Mouse (Mus musculus): ENCODE results near the gene Shank3.

Shank3 gene

DNA sequence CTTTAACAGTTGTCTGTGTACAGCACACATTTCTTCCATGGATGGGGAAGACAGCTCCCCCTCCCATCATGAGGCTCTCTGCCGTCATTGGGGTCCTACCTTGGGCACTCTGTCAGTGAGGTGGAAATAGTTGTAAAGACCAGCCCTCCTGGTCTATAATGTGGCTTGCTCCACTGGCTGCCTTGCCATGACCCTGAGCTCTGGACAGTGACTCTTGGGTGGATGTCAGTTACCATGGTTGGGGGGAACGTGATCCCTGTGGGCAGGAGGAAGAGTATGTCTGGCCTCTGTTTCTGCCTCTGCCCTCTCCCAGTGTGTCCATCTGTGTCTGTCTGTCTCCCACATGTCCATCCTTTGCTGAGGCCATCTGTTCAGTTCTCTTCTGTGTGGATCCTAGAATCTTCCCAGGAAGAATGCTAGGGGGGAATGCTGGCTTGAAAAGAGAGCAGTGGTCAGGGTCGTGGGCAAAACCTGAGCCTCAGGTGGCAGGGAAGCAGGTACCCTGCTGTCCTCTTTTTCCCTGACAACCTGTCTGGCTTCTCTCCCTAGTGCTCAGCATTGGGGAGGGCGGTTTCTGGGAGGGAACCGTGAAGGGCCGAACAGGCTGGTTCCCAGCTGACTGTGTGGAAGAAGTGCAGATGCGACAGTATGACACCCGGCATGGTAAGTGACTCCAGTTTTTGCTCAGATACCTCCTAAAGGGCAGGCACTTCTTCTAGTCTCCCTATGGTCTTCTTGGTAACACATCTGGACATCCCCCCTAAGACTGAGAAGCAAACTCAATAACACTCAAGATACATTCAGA is 25.4 kb downstream of the Shank3 start:
- DNase-seq (ENCODE audit: low spot score): no peak

DNA sequence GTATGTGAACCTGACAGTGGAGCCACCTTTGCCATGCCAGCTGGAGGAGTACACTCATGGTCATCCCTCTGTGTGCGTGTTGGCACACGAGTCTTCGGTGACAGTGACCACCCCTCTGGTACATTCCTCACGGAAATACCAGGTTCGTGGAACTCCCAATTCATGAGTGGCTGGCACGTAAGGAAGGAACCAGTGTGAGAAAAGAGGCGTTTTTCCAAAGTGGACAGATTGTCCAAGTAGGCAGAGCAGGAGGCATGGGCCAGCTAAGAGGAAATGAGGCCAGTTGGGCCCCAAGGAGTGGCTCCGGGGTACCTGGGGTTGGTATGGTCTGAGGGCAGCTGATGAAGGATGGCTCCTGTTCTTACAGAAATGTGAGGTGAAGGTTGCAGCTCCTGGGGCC is 26.0 kb downstream of the Shank3 start:
- DNase-seq (ENCODE audit: low spot score): no peak

DNA sequence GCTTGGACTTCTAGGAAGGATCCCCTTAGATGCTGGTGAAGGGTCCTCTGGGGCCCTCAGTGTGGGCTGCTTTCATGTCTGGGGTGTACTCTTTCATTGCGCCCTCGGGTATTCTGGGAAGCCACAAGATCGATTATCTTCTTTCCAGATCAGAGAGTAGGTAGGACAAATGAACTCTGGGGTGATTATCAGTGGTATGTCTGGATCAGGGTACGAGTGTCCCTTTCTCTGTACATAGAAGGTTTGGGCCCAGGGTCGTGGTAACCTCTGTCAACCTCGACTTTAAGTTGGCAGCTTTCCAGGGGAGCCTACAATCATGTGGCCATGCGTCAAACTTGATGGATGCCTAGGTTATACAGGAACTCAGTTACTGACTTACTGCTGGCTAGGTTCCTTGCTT is 26.5 kb downstream of the Shank3 start:
- no peak for DNase-seq (ENCODE audit: low spot score)

DNA sequence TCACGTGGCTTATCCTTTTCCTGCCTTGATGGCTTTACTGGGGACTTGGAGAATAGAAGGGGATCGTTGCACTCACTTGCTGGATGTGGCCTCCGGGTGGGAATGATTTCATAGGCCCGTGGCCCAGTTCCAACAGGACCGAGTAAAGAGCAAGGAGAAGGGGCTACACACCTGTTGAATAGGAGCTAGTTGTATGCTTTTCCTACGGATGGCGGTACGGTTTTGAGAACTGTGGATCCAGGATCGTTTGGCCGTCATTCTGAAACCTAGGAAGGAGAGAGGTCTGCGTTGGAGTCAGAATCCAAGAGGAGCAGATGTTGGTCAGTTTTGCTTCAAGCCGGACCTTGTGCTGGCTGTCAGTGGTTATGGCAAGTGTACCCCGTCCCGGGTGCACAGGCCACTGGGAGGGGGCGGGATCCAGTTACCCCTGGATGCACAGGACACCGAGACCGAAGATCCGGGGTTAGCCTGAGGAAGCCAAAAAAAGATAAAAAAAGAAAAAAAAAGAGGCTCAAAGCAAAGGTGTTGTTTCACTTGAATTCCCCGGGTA is 27.4 kb downstream of the Shank3 start:
- DNase-seq (ENCODE audit: low spot score): no peak

DNA sequence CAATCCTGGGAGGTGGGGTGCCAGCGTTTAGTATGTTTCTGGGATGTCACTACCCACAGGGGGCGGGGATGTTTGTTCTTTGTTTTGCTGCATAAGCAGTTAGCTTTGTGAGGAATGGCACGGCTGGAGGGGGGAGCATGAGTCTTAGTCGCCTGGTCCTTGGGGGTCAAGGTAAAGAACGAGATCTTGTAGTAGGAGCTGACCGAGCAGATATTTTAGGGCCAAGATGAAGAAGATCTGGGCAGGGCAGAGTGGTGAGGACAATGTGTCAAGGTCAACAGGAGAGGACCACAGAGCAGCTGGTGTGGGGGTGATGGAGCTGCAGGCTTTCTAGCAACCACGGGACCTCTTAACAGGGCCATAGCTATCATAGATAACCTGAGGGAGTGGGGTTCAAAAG is 28.0 kb downstream of the Shank3 start:
- no peak for DNase-seq (ENCODE audit: low spot score)

DNA sequence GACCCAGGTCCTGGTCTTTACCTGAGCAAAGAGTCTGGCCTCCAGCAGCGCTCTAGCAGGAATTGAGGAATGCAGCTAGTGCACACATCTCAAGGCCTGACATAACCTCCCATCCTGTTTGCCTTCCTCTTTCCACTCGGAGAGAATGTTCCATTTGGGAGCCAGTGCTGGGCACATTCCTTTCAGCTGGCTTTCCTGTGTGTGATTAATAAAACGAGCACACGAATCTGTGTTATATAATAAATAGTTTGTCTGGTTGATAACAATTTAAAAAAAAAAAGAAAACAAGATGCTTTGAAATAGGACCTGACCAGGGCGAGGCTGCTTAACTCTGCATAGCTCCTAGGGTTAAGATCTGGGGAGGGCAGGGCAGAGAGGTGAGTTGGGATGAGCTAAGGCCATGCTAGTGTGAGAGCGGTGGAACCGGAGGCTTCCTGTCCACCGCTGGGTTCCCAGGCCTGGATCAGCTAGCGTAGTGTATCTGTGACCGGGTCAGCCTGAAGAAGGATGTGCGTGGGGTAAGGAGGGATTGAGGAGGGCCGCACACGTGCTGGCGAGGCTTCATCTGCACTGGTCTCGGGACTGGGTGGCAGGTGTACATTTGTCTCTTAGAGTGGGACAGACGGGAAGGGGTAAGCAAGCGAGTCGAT is 28.9 kb downstream of the Shank3 start:
- DNase-seq (ENCODE audit: low spot score): no peak

DNA sequence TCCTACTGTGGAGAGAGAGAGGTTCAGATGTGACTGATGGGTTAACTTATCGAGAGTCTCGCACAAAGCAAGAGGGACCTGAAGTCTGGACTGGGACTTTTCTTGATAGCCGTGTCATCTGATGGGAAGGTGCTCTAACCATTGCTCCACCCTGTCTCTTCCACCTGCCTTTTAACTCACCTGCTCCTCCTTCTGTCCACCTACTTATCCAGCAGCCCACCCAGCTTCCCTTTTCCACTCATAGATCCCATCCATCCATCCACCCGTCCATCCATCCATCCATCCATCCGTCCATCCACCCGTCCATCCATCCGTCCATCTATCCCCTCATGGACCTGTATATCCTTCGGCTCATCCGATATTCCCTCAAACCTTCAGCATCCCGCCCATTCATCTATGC is 29.5 kb downstream of the Shank3 start:
- no peak for DNase-seq (ENCODE audit: low spot score)

DNA sequence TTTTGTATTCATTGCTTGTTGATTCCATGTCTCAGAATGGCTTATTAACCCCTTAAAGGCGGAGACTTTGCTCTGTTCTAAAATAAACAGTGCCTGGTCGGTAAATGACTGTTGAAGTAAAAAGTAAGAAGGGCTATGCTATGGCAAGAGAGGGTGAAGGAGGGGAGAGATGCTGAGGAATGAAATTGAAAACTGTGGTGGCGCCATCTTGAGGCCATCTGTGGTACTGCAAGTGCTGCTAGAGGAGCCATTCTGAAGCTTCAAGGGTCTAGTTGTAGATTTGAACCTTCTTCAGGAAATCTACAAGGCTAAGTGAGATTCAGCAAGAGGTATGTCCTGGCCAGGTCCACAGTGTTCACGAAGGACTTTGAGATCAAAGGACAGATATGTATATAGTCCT is 30.9 kb downstream of the Shank3 start:
- DNase-seq (ENCODE audit: low spot score): peak; percentile 85

DNA sequence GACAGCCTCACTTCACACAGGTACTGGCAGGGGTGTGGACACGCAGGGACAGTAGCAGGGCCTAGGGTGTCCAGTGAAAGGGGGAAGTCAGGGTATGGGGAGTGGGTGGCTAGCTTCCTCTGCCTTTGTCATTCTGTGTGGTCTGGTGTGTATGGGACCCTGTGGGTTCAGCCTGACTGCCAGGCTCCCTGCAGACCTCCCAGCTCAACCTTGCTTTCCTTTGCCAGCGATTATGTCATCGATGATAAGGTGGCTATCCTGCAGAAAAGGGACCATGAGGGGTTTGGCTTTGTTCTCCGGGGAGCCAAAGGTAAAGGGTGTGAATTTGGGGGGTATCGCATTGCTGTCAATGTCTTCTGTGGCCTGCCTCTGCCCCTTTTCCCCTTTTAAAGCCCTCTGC is 32.0 kb downstream of the Shank3 start:
- no peak for DNase-seq (ENCODE audit: low spot score)

DNA sequence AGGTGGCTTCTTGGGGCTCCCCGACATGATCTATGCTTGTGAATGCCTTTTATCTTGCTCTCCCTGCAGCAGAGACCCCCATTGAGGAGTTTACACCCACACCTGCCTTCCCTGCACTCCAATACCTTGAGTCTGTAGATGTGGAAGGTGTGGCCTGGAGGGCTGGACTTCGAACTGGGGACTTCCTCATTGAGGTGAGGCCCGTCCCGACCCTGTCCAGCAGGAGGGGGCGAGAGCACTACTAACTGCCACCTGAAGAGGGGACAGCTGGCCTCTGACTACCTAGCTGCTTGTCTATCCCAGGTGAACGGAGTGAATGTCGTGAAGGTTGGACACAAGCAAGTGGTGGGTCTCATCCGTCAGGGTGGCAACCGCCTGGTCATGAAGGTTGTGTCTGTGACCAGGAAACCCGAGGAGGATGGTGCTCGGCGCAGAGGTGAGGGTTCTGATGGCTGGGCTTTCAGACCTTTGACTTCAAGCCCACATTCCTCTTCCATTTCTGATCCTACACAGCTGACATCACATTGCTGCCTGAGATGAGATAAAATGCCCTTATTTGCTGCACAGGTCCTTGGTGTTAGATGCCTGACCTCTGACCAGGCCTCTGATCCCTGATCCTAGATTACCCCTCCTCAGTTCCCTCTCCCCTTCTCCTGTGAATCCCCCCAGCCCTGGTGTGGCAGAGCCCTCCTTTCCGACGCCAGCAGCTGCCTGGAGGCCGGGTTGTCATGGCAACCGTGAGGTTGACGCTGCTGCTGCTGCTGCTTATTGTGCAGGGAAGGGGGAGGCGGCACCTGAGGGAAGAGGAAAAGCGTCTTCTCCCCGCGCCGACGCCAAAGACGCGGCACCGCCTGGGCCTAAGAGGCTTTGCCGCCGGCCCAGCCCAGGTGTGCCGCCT is 32.9 kb downstream of the Shank3 start:
- peak; percentile 84 for DNase-seq (ENCODE audit: low spot score)

DNA sequence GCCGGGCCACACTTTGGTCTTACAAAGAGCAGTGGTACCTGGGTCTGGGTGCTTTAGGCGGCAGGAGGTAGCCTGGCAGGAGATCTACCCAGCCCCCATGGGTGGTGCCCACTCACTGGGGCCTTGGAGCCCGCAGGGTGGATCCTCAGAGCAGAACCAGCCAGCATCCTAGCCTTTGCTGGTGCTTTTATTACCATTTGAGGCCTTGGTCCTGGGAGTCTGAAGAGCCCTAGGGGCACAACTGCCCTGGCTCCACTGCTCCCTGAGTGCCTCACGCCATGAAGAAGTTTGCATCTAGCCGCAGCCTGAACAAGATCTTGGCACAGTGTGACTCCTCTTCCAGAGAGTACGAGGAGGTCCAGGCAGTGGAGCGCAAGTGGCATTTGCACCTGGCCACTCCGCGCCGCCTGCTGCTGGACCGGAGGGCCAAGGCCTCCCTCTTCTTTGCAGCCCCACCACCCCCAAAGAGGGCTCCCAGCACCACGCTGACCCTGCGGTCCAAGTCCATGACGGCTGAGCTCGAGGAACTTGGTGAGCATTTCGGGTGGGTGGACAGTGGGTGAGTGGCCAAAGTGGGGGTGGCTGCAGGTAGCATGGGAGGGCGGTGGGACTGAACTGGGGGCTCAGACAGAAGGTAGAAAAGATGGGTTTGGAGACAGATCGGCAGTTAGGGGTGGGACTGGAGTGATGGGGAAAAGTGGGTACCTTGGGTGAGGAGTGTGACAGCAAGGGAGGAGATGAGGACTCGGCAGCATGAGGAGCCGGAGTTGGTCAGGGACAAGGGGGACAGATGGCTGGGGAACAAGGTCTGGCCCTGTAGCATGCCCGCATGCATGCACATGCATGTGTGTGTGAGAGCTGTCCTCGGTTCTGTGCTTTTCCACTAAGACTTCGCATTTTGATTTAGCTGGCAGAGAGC is 33.8 kb downstream of the Shank3 start:
- no peak for DNase-seq (ENCODE audit: low spot score)

DNA sequence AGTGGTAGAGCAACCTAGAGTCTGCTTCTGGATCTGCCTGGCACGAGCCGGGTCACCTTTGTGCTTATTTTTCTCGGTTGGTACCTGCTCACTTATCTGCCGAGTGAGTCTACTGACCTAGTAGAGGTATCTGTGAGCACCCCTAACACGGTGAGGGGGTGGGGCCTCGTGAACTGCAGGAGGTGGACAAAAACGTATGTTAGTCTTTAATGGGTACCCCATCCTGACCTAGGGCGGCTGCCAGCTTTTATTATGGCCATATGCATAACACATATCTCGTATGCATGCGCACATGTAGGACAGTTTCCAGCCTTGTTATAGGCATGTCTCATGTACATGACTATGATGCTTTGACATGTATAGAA is 34.4 kb downstream of the Shank3 start:
- DNase-seq (ENCODE audit: low spot score): no peak

DNA sequence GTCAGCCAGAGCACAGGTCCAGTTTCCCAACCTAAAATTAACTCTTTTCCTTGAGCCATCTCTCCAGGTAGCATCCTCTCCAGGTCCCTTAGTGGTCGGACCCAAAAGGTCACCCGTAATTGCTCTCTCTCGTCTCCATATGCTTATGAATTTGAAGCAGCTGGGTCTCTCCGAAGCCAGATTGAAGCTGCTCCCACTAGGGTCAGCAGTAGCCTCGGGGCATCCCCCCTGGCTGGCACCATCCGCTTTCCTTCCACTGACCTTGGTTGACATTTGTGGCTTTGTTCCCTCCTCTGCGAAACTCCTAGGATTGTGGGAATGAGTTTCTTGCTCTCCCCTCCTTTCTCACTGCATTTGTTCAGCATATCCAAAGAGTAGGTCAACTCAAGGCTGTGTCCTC is 44.7 kb downstream of the Shank3 start:
- DNase-seq (ENCODE audit: low spot score): no peak

DNA sequence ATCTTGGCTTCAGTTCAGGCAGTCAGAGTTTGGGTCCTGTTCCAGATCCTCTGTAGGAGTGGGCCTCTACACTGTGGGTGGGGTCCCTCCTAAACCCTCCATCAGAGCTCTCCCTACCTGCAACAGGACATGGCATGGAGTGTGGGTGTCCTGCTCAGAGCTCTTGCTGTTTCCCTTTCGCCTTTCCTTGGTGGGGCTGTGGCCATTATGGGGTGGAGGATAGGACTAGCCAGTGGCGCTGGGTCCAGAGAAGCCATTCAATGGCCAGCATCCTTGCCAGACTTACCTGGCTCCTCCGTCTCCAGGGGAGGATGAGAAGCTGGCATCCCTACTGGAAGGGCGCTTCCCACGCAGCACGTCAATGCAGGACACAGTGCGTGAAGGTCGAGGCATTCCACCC is 47.9 kb downstream of the Shank3 start:
- no peak for DNase-seq (ENCODE audit: low spot score)

DNA sequence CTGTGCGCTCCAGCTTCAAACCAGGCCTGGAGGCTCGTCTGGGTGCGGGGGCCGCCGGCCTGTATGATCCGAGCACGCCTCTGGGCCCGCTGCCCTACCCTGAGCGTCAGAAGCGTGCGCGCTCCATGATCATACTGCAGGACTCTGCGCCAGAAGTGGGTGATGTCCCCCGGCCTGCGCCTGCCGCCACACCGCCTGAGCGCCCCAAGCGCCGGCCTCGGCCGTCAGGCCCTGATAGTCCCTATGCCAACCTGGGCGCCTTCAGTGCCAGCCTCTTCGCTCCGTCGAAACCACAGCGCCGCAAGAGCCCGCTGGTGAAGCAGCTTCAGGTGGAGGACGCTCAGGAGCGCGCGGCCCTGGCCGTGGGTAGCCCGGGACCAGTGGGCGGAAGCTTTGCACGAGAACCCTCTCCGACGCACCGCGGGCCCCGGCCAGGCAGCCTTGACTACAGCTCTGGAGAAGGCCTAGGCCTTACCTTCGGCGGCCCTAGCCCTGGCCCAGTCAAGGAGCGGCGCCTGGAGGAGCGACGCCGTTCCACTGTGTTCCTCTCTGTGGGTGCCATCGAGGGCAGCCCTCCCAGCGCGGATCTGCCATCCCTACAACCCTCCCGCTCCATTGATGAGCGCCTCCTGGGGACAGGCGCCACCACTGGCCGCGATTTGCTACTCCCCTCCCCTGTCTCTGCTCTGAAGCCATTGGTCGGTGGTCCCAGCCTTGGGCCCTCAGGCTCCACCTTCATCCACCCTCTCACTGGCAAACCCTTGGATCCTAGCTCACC is 48.6 kb downstream of the Shank3 start:
- peak; percentile 84 for DNase-seq (ENCODE audit: low spot score)

DNA sequence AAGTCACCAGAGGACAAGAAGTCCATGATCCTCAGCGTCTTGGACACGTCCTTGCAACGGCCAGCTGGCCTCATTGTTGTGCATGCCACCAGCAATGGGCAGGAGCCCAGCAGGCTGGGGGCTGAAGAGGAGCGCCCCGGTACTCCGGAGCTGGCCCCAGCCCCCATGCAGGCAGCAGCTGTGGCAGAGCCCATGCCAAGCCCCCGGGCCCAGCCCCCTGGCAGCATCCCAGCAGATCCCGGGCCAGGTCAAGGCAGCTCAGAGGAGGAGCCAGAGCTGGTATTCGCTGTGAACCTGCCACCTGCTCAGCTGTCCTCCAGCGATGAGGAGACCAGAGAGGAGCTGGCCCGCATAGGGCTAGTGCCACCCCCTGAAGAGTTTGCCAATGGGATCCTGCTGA is 49.4 kb downstream of the Shank3 start:
- DNase-seq (ENCODE audit: low spot score): no peak

DNA sequence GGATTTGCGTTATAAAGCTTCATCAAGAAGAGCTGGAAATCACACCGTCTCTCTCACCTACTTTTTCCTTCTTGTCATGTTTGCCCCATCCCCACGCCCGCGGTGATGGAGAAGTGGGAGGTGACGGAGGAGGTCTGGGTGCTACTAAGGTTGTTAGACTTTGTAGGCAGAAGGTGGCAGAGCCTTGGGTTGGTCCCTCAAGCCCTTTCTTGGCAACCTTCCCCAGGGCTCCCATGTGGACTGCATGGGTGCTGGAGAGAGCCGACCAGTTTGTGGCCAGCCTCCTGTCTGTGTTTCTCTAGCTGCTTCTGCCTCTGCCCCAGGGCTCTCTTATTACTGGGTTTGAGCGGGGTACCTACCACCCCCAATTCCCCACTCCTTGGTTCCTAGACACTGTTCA is 51.1 kb downstream of the Shank3 start:
- DNase-seq (ENCODE audit: low spot score): no peak

DNA sequence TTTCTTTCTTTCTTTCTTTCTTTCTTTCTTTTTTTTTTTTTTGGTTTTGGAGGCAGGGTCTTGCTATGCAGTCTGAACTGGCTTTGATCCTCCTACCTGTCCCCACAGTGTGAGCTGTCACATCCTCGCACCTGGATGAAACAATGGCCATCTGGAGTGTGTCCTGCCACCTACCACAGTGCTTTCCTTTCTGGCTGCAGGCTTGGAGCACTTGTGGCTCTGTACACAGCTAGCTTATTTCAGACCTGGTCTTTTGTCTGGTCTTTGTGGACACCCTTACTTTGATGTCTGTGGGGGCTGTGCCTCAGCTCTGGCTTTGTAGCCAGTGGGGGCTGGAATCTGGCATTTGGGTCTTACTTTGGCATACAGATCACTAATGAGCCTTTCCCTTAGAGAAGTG is 52.3 kb downstream of the Shank3 start:
- DNase-seq (ENCODE audit: low spot score): no peak

DNA sequence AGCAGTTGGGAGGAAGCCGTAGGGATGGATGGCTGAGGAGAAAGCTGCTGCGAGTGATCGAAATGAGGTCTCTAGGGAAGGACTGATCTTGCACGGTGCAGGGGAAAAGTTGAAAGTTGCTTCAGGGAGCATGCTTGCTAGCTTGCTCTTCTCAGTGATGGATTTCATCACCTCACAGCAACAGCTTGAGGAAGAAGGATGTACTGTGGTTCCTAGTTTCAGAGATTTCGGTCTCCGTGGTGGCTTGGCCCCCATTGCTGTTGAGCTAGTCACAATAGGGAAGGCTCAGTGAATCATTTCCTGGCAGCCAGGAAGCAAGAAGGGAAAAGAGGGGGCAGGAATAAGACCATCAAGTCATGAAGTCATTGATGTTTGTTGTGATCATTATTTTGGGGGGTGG is 56.2 kb downstream of the Shank3 start:
- no peak for DNase-seq (ENCODE audit: low spot score)

DNA sequence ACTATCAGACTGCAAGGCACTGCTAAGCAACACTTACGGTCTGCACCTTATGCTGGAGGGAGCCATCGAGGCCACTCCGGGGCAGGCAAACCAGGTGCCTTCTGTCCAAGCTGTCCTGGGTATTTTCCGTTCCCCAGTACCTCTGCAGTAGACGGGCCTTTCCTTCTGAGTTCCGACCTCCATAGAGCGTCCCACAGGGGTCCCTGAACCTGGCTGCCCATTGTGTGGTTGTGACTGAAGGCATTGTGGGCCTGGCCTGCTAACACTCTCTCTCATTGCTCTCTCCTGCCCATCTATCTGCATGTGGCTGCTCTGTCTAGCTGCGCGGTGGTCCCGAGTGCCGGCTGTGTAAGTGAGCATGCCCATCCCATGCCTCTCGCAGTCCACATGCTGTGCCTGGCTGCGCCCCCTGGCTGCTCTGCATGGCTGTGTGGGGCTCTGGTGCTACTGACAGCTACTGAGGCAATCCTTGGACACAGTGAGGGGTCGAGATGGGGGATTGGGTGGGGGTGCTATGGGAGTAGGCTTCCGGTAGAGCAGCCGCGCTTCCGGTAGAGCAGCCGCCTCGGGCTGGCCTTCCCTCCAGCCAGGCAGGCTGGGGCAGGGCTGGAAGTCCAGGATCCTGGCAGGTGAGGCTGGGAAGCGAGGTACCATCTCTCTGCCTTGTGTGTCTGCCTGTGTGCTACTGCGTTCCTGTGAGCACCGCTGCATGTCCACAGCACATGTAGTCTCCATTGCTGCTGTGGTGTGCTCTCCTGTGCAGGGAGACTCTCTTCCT is 57.2 kb downstream of the Shank3 start:
- peak; percentile 68 for DNase-seq (ENCODE audit: low spot score)

Measured in embryo, embryonic 10.5 days (tissue).